Mouse (Mus musculus) embryonic fibroblast, embryonic 13.5 days (primary cell): ENCODE data around the gene Itpr3. TPM values are rescaled to one million over a fixed set of nuclear protein-coding genes. Genes with fewer than 3 reads are reported as not detected.

Experiments used
- H3K27ac ChIP-seq: 2 replicates; pipeline ENCODE4 v1.5.1; 2012; ENCODE audit warnings: low read length, control low read depth, inconsistent platforms; ENCODE audit not compliant: insufficient read depth
- H3K4me1 ChIP-seq: 2 replicates; pipeline ENCODE4 v1.6.1; 2011; ENCODE audit warnings: low read length; ENCODE audit not compliant: control insufficient read depth, insufficient read depth
- H3K4me3 ChIP-seq: 2 replicates; pipeline ENCODE4 v1.5.1; 2011; ENCODE audit warnings: mild to moderate bottlenecking, control low read depth, low read length; ENCODE audit not compliant: insufficient read depth
- CTCF ChIP-seq: IDR thresholded peaks from 2 replicates; pipeline ENCODE4 v1.5.1; 2011; ENCODE audit warnings: mild to moderate bottlenecking, control low read depth, low read length, moderate library complexity, borderline replicate concordance; ENCODE audit not compliant: insufficient read depth
- POLR2A ChIP-seq: IDR thresholded peaks from 2 replicates; pipeline ENCODE4 v1.6.1; 2011; ENCODE audit warnings: low read depth, mild to moderate bottlenecking, control low read depth, low read length, moderate library complexity
- polyA plus RNA-seq: library from polyadenylated mRNA; stranded (reverse); fragments of >200 nt; gene quantifications from 2 replicates; pipeline ENCODE4 v1.2.4, GENCODE M21; 2011; ENCODE audit warnings: low read depth; ENCODE audit not compliant: missing spikeins, insufficient read length

Gene Itpr3
- polyA plus RNA-seq, 1 experiment, result 15.7 TPM

- Histone ChIP-seq H3K4me3 (no peak overlapping the region), H3K4me1 (no peaks in the 10 kb centered on the region), H3K27ac (no peak overlapping the region)
- TF ChIP-seq CTCF, result no peak
- TF ChIP-seq POLR2A, result no peak
These were observed 48.8 kb downstream of the Itpr3 start for GRCm38 (mm10) chr17:27105698-27106470.

- no peak overlapping the region for H3K27ac ChIP-seq
- H3K4me3 ChIP-seq, result no peak overlapping the region
- no peaks in the 10 kb centered on the region for H3K4me1 ChIP-seq
- TF ChIP-seq POLR2A, result no peak
These were observed 49.6 kb downstream of the Itpr3 start for GRCm38 (mm10) chr17:27106745-27107144.

- no peak overlapping the region for H3K4me3 ChIP-seq
- no peak overlapping the region for H3K27ac ChIP-seq
- no peak for TF ChIP-seq POLR2A
- no peak for TF ChIP-seq CTCF
- no peaks in the 10 kb centered on the region for H3K4me1 ChIP-seq
These were observed 50.8 kb downstream of the Itpr3 start for GRCm38 (mm10) chr17:27107936-27108335.

GRCm38 (mm10) chr17:27110072-27110471 is 53.0 kb downstream of the Itpr3 start:
- TF ChIP-seq POLR2A (no peak), CTCF (no peak)

GRCm38 (mm10) chr17:27118676-27119539 is 61.8 kb downstream of the Itpr3 start:
- H3K4me3 ChIP-seq, result no peak overlapping the region
- no peak overlapping the region for H3K27ac ChIP-seq

More at GRCm38 (mm10) chr17:27110072-27110471, 53.0 kb downstream of the Itpr3 start:
- Histone ChIP-seq H3K4me1 (no peaks in the 10 kb centered on the region), H3K4me3 (no peak overlapping the region), H3K27ac (no peak overlapping the region)

GRCm38 (mm10) chr17:27119540-27119895 is 62.4 kb downstream of the Itpr3 start:
- Histone ChIP-seq H3K4me1 (no peaks in the 10 kb centered on the region; the same call in 1 of the 2 replicates), H3K4me3 (no peak overlapping the region), H3K27ac (no peak overlapping the region)
- TF ChIP-seq CTCF (no peak), POLR2A (no peak)

More at GRCm38 (mm10) chr17:27118676-27119539, 61.8 kb downstream of the Itpr3 start:
- no peaks in the 10 kb centered on the region; the same call in 1 of the 2 replicates for H3K4me1 ChIP-seq
- no peak for TF ChIP-seq POLR2A
- no peak for TF ChIP-seq CTCF

GRCm38 (mm10) chr17:27119954-27120353 is 62.9 kb downstream of the Itpr3 start:
- H3K4me3 ChIP-seq, result no peak overlapping the region
- TF ChIP-seq POLR2A (no peak), CTCF (no peak)
- H3K4me1 ChIP-seq, result no peaks in the 10 kb centered on the region; the same call in 1 of the 2 replicates
- no peak overlapping the region for H3K27ac ChIP-seq

- no peak for TF ChIP-seq POLR2A
- TF ChIP-seq CTCF, result peak; percentile 64
- no peaks in the 10 kb centered on the region; the same call in 1 of the 2 replicates for H3K4me1 ChIP-seq
- H3K4me3 ChIP-seq, result no peak overlapping the region
- H3K27ac ChIP-seq, result no peak overlapping the region
These were observed 63.5 kb downstream of the Itpr3 start for GRCm38 (mm10) chr17:27120561-27121024.

- H3K4me1 ChIP-seq, result no peaks in the 10 kb centered on the region; the same call in 1 of the 2 replicates
- H3K4me3 ChIP-seq, result no peak overlapping the region
- no peak overlapping the region for H3K27ac ChIP-seq
- TF ChIP-seq CTCF (no peak), POLR2A (no peak)
These were observed 64.2 kb downstream of the Itpr3 start for GRCm38 (mm10) chr17:27121266-27121665.
